Mouse (Mus musculus) adrenal gland, adult 8-10 months (tissue): ENCODE measurements around the gene Gm9964. TPM values are rescaled to one million over a fixed set of nuclear protein-coding genes. Genes with fewer than 3 reads are reported as not detected.
"Not testable (repeated sequence)": the region's sequence is repeated elsewhere in the genome, so short reads cannot be mapped to it uniquely, and the experiment has no call there.

ENCODE experiments used
- DNase-seq: peaks from one replicate; pipeline ENCODE4 v3.0.0; 2022
- total RNA-seq, 4 experiments: library from RNA; stranded (reverse); gene quantifications; 2 replicates each; pipeline ENCODE4 v1.2.4; 2022

Gene Gm9964
- total RNA-seq, 4 experiments from 2014 or later: not detected

DNA sequence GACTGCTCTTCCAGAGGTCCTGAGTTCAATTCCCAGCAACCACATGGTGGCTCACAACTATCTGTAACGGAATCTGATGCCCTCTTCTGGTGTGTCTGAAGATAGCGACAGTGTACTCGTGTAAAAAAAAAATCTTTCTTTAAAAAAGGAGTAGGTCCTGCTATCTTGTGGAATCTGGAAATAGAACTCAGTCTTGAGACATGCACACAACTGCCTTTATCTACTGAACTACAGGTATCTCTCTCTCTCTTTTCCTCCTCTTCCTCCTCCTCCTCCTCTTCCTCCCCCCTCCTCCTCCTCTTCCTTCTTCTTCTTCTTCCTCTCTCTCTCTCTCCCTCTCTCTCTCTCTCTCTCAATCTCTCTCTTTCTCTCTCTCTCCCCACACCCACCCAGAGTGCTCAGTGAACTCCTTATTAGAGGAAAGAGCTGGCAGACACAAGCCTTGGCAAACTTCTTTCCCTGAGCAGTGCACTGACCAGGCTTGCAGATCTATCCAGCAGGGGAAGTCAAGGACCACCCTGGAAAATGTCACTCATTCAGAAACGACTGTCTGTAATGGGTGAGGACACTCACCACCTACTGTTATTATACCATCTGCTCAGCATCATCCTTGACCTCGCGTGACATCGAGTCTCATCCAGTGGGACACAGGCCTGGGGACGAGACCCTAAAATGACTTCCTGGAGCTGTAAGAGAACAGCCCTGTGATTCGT, 3.2 kb upstream of the Gm9964 start:
- no peak for DNase-seq

DNA sequence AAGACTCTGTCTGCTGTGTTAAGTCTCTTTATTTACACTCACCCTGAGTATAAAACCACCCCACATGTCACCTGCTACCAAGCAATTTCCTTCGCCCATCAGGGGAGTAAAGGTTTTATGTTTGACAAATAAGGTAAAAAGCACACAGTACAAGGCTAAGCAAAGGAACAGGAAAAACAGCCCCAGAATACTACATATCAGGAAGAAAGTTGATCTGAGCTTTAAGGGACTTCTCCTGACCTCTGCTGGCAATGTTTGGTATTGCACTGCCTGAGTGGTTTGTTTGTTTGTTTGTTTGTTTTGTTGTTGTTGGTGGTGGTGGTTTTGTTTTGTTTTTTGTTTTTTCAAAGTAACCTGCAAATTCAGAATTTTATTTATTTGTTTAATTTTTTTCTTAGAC, 539 bp downstream of the Gm9964 start:
- no peak for DNase-seq

DNA sequence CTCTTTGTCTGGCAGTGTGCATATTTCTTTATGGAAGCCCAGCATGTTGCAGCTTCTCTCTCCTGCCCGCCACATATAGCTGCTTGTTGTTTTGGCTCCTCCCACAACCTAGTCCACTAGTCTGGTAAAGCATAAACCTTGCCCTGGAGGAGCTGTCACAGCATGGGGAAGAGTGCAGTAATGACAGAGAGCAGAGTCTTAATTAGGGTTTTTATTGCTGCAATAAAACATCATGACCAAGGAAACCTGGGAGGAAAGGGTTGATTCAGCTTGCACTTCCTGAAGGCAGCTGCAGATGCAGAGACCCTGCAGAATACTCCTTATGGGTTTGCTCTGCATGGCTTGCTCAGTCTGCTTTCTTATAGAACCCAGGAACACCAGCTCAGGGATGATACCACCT, 2.7 kb downstream of the Gm9964 start:
- DNase-seq: no peak

DNA sequence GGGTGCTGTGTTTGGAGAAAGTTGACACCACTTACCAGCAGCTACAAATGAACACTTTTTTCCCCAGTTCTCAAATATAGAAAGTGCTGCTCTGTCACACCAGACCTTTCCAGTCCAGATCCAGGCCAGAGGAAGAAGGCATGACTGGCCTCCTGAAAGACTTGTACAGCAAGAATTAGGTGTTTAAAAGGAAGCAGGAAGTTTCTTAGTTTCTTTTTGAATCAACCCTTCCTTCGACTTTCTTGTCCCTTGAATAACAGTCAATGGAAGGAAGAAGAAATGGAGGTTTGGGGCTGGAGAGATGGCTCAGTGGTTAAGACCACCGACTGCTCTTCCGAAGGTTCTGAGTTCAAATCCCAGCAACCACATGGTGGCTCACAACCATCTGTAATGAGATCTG, 3.7 kb downstream of the Gm9964 start:
- no peak for DNase-seq

DNA sequence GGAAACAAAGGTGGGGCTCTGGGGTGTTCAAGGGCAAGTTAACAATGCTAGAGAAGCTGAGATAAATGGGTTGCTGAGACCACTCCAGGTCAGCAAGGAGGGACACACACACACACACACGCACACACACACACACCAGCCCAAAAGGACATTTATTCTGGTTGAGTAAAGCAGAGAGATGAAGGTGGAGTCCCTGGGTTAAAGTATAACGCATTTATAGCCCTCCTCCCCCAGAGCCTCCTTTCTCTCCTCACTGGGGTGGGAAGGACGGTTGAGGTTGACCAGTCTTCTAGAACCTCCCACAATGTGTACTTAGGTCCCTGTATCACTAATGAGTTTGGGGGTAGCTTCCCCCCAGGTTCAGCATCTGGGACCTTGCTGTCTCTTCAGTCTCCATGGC, 4.6 kb downstream of the Gm9964 start:
- DNase-seq: no peak

DNA sequence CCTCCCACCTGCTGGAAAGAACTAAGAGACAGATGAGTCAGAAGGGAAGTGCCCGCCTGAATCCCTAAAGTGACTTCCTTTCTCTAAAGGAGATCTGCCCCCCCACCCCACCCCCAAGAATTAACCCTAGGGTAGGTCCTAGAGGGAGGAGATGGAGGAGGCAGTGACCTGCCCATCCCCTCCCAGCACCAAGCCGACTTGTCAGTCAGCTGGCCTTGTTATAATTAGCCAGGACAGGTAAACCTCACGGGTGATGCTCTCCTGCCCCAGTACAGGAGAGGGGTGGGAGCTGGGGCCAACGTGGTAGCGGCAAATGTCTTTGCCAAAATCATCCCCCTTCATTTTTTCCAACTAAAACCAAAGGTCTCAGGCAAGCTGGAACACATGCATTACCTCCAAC, 5.1 kb downstream of the Gm9964 start:
- DNase-seq: no peak

DNA sequence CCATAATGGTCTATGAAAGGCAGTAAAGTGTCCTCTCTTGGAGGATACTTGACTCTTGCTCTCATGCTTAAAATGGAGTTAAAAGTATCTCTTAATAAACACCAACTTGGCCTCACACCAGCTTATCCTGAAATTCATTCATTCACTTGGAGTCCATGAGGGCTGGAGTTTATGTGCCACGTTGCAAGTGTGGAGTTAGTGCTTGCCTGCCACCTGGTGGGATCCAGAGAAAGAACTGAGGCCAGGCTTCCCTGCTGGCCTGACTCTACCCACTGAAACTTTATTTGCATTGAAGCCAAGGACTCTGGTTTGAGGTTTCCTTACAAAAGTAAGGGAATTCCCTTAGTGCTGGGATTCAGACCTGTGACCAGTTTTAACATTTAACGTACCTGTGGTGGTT, 6.2 kb downstream of the Gm9964 start:
- DNase-seq: no peak

DNA sequence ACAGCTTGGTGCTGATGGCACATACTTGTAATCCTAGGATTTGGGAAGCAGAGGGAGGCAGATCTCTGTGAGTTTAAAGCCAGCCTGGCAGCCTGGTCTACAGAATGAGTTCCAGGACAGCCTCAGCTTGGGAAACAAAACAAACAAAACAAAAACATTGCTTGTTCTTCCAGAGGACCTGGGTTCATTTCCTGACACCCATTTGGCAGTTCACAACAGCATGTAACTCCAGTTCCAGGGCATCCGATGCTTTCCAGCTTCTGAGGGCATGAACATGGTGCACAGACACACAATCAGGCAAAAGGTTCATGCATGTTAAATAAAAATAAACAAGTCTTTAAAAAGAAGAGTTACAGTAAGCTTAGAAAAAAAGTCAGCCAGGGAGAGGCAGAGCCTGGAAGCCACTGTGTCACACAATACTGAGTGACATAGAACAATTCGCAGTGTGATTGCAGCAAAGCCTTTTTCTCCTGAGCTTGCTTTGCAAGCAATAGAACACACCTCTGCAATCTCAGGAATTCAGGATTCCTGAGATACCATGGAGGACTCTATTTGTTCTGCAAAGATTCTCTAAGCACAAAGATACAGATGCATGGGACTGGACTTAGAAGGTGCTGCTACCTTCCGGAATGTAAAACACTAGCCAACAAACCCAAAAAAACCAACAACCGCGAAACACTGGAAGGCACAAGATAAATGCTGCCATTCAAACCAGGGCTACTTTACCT, 7.6 kb downstream of the Gm9964 start:
- no peak for DNase-seq

DNA sequence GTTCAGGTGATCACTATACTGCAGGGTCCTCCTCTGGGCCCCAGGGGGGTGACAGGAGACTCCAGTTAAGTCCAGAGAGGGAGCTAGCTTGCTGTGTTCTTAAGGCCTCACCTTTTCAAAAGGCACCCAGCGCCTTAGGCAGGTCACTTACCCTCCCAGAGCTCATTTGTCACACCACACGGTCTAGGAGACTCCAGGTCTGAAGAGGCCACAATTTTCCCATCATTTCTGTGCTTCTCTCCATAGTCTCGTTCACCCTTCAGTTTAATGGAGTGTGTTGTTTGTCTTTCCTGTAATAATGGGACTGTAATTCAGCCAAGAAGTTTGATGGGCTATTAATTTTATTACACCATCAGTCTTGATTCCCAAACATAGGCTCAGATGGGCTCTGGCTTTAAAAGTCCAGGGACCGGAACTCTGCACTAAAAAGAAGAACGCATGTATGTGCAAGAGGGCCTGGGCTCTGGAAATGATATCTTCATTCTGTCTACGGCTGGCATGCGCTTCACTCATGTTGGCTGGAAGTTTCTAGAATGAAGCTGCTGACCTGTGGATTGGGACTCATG, 8.3 kb downstream of the Gm9964 start:
- DNase-seq: no peak

DNA sequence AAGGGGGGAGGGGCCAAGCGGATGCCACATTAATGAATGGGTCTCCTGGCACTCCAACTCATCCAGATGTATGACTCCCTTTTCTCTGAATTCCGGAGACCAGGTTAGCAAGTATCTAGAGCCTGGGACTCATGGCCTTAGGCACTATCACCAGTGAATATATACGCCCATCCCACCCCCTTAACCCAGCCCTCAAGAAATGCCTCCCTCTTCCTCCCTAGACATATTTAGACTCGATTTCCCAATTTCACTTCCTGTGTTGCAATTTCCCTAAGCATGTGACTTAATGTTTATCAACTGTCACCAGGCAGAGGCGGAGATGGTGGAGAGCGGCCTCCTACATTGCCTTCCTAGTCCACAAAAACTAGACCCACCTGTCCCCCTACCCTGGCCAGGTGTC, 9.3 kb downstream of the Gm9964 start:
- DNase-seq: no peak

DNA sequence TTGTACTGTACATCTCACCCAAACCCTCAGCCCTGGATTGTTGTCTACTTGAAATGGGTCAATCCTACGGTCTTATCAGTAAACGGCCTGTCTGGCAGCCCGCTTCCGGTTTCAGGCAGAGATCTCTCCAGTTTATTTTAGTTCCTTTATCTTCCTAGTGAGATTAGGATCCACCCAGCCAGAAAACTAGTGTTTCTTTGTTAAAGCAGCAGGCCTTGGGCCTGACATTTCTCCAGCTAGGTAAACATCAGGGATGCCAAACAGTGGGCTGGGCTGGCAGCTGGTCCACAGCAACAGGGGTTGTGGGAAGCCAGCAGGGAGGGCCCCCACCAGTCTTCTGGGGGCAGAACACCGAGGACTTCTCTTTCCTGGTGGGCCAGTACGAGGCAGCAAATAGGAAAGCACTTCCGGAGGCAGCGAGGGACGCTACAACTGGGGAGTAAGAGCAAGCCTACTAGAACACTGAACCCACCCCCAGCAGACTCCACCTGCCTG, 10.4 kb downstream of the Gm9964 start:
- DNase-seq: no peak

DNA sequence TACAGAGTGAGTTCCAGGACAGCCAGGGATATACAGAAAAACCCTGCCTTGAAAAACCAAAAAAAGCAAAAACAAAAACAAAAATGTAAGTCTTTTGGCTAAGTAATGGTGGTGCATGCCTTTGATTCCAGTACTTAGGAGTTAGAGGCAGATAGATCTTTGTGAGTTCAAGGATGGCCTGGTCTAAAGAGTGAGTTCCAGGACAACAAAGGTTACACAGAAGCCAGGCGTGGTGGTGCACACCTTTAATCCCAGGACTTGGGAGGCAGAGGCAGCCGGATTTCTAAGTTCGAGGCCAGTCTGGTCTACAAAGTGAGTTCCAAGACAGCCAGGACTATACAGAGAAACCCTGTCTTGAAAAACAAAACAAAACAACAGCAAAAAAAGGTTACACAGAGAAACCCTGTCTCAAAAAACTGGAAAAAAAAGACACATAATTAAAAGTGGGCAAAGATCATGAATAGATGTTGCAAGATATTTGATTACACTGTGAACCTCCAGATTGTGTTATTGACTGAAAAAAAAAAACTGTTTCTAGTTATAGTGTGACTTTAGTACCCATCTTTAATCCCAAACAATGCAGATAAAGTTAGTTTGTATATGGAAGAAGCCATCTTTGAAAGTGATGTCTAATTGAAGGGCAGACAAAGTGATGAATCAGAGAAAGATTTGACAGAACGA, 13.2 kb downstream of the Gm9964 start:
- no peak for DNase-seq

DNA sequence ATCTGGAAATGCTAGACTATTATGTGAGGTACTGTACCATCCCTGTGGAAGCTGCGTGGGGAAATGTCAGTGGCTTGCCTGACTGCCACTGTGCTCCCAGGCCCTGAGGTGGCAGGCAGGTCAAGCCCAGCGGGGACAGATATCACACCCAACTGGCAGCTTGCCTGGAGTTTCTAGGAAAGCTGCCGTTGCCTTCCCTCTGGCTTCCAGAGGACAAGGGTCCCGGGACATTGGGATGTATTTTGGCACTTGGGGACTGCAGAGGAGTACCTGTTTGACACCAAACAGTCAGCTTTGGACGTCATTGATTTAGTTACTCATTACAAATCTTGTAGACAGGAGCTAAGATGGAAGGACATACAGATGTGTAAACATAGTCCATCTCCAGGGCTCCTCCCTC, 15.3 kb downstream of the Gm9964 start:
- no peak for DNase-seq

DNA sequence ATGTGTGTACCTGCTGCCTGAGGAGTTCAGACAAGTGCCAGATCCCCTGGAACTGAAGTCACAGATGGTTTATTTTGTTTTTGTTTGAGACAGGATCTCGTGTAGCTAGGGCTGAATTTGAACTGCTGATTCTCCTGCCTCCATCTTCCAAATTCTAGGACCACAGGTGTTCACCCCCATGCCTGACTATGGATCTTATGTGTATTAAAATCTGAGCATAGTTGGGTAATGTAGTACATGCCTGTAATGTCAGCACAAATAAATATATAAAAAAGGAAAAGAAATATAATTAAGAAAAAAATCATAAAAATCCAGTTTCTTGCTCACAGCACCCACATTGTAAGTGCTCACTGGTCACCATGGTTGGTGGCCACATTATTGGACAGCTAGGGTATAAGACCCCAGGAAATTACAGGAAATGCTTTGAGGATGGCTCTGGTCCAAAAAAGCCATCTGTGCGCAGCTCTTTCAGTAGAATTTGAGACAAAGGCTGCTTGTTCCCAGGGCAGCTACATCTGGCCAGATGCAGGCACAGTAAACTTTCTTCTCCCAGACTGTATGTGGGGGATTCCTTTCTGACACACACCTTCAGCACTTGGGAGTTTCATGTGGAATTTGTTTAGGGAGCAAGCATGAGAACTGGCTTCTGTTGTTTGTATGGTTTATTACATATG, 16.8 kb downstream of the Gm9964 start:
- DNase-seq: no peak

DNA sequence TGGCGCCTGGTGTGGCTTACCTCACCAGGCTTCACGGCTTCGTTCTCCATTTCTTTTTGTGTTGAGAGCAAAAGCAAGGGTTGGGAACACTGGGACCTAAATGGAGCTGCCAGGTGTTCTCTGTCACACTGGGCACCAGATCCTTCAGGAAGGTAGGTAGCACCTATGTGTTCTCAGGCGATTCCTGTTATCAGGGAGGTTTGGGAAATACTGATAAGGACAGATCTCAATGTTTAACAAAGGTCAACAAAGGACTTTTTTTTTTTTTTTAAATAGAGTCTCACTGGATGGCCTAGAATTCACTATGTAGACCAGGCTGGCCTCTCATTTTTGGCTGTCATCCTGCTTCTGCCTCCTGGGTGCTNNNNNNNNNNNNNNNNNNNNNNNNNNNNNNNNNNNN, 22.9 kb downstream of the Gm9964 start:
- no peak for DNase-seq

DNA sequence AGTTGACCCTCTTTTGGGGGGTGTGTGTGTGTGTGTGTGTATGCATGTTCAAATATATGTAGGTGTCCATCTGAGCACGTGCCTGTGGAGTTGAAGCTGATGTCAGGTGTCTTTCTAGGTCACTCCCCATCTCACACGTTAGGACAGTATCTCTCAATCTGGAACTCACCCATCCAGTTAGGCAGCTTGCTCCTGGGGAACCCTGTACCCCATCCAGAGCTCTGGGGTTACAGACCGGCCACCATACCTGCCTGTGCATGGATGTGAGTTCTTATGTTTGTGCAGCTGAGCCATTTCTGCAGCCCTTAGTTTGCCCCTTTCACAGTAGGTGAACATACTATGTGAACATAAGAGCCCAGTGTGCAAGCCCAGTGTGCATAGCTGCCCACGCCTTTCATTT, 23.7 kb downstream of the Gm9964 start:
- no peak for DNase-seq

DNA sequence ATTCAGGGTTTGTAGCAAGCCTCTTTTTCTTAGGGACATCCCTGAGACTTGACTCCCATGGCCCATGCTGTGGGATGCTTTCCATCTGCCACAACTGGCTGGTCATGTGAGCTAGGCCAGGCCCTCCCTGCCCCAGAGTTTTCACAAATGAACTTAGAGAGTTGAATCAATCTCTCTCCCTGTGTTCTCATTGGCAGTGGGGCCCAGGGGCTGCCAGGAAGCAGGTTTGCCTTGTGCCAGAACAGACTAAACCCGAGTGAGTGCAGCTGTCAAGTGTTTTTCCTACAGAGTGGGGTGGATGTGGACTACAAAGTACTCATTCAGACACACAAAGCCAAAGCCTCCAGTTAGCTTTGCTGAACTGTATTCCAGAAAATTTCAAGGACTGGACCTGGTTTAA, 29.5 kb downstream of the Gm9964 start:
- no peak for DNase-seq

DNA sequence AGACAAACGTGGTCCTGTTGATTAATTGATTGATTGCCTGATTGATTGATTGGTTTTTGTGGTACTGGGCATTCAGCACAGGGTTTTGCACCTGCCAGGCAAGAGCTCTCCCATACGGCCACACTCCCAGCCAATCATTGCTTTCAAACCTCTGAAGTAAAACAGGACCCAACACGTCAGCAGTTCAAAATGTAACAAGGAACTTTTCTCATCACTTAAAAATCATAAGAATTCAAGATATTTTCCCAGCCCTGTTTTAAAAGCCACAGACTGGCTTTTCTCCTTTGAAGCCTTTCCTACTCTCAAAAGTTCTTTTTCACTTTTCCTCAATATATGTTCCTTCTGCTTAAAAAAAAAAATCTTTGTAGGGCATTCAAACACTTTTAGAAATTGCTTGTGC, 32.3 kb downstream of the Gm9964 start:
- no peak for DNase-seq

DNA sequence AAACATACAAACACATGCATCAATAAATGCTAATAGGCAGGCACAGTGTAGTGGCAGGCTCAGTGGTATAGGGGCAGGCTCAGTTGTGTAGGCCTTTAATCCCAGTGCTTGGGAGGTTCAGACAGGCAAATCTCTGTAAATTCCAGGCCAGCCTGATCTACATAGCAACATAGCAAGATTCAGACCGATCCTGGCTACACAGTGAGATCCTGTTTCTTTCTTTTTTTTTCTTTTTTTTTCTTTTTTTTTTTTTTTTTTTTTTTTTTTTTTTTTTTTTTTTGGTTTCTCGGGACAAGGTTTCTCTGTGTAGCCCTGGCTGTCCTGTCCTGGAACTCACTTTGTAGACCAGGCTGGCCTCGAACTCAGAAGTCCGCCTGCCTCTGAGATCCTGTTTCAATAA, 36.6 kb downstream of the Gm9964 start:
- DNase-seq: not testable (repeated sequence)

DNA sequence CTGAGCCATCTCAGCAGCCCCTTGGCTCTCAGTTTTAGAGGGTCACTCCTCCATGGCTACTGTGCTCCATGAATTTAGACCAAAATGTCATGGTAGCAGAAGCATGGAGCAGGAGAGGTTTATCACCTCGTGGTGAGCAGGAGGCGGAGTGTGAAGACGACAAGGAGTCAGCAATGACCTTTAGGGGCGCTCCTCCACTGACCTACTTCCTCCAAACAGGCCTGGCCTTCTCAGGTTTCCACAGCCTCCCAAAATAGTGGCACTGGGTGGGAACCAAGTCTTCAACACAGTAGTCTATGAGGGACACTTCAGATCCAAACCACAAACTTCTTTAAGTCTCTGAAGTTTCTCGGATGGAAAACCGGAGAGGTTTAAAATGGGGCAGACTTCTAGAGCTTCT, 38.0 kb downstream of the Gm9964 start:
- DNase-seq: no peak

DNA sequence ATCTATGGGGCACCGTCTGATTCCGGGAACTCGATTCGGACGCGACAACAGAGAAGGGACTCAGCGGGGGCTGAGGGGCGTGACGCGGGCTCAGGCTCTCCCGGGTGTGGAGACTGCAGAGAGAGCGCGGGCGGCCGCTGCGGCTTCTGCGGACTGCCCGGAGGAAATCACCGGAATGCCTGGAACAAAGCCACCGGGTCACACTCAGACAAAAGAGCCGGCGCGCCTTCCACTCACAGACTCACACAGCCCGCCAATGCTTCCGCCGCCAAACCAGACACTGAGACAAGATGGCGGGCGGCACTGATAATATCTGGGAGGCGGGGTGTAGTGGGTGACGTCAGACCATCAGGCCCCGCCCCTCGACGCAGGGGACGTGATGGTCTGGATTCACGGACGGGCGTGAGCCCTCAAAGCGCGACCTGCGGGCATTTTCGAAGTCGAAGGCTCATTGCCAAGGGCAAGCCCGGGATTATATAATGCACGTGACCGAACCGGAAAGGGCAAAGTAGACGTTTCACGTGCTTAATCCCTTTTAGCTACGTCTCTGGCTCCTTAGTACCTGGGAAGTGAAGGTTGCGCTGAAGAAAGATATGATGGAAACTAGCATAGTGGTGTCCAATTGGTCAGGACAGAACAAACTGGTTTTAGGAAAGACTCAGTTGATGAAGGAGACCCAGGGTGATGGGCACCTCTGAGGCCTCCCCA, 42.2 kb downstream of the Gm9964 start, which contains the start of gene Wsb1:
TSS of gene Wsb1 (minus strand) at position 281 of the 708 bp plus-strand sequence.
- DNase-seq: peak; percentile 91
